Mouse (Mus musculus): Measurements from ENCODE around the gene Zfp787. TPM values are rescaled to one million over a fixed set of nuclear protein-coding genes. Genes with fewer than 3 reads are reported as not detected.

Gene Zfp787
- total and polyA plus RNA-seq, 3 experiments, result 22.7 to 28.8 TPM; not detected in 1

- H3K9ac ChIP-seq (ENCODE audit: control insufficient read depth, low read depth, low read length, poor library complexity, severe bottlenecking), result no peak overlapping the region
- no peak for TF ChIP-seq TCF12 (IDR thresholded peaks at IDR 0.05; ENCODE audit: low read depth, low read length)
- no peak for TF ChIP-seq MYC (IDR thresholded peaks at IDR 0.05; ENCODE audit: low read depth, low read length)
- TF ChIP-seq BHLHE40 (IDR thresholded peaks at IDR 0.05; ENCODE audit: borderline replicate concordance, low read depth, low read length), result no peak
- TF ChIP-seq TAL1 (IDR thresholded peaks at IDR 0.05; ENCODE audit: low read length), result no peak
- TF ChIP-seq ZC3H11A (IDR thresholded peaks at IDR 0.05; ENCODE audit: low read depth, low read length), result no peak
- no peak for TF ChIP-seq SMC3 (IDR thresholded peaks at IDR 0.05; ENCODE audit: low read depth, low read length)
- TF ChIP-seq KAT2A (conservative IDR thresholded peaks at IDR 0.05; ENCODE audit: low read depth, low read length), result no peak
- no peak for TF ChIP-seq GABPA (IDR thresholded peaks at IDR 0.05; ENCODE audit: low read depth, low read length)
- TF ChIP-seq NRF1 (IDR thresholded peaks at IDR 0.05; ENCODE audit: insufficient read depth, low read depth, low read length, poor library complexity, severe bottlenecking), result no peak
- no peak for TF ChIP-seq EP300 (IDR thresholded peaks at IDR 0.05; ENCODE audit: low read depth in 1 of 2, low read length in 2 of 2)
- no peak for TF ChIP-seq UBTF (IDR thresholded peaks at IDR 0.05; ENCODE audit: borderline replicate concordance, insufficient read depth, low read depth, low read length)
- TF ChIP-seq ZNF384 (IDR thresholded peaks at IDR 0.05; ENCODE audit: low read depth, low read length), result no peak
- no peak for TF ChIP-seq MEF2A (IDR thresholded peaks at IDR 0.05; ENCODE audit: extremely low read depth, insufficient replicate concordance, low read depth, low read length, poor library complexity, severe bottlenecking)
- no peak for TF ChIP-seq CTCF (IDR thresholded peaks at IDR 0.05 in 2 of 3, conservative IDR thresholded peaks at IDR 0.05 in 1 of 3; ENCODE audit: control insufficient read depth in 1 of 3, insufficient read depth in 1 of 3, low read depth in 2 of 3, low read length in 3 of 3, poor library complexity in 1 of 3, severe bottlenecking in 1 of 3)
- no peak for TF ChIP-seq MYB (IDR thresholded peaks at IDR 0.05; ENCODE audit: low read depth, low read length)
- no peak for TF ChIP-seq MAX (IDR thresholded peaks at IDR 0.05; ENCODE audit: low read length)
- TF ChIP-seq RAD21 (IDR thresholded peaks at IDR 0.05; ENCODE audit: low read depth, low read length), result no peak
- no peak for TF ChIP-seq SIN3A (IDR thresholded peaks at IDR 0.05; ENCODE audit: low read length)
- no peak for TF ChIP-seq USF1 (IDR thresholded peaks at IDR 0.05; ENCODE audit: low read depth, low read length)
- no peaks in the 10 kb centered on the region for H3K9me3 ChIP-seq (replicated peaks; ENCODE audit: insufficient read depth, low read length)
- peaks cover 0 to 4% of the 10 kb centered on the region in 2 experiments; a peak in 1 of 4 replicates for H3K36me3 ChIP-seq (ENCODE audit: control insufficient read depth in 1 of 2, insufficient read depth in 2 of 2, low read length in 2 of 2)
- DNase-seq (ENCODE audit: low read depth, low spot score), result no peak
- H3K4me1 ChIP-seq (ENCODE audit: control insufficient read depth in 1 of 2, insufficient read depth in 2 of 2, low read length in 2 of 2), result peaks cover 0 to 6% of the 10 kb centered on the region in 2 experiments; a peak in 3 of 4 replicates
- H3K27me3 ChIP-seq (ENCODE audit: control insufficient read depth in 1 of 2, insufficient read depth in 2 of 2, low read length in 2 of 2), result no peaks in the 10 kb centered on the region
- no peak overlapping the region for H3K27ac ChIP-seq (ENCODE audit: control insufficient read depth, low read depth, low read length)
- no peaks in the 10 kb centered on the region for H3K79me2 ChIP-seq (ENCODE audit: control insufficient read depth, insufficient read depth, low read length, poor library complexity)
- no peak overlapping the region for H3K4me3 ChIP-seq (ENCODE audit: control insufficient read depth in 1 of 2, insufficient read depth in 1 of 2, low read depth in 2 of 2, low read length in 2 of 2)
Measured at GRCm38 (mm10) chr7:6162172-6162571, 6.4 kb upstream of the Zfp787 start.

DNA sequence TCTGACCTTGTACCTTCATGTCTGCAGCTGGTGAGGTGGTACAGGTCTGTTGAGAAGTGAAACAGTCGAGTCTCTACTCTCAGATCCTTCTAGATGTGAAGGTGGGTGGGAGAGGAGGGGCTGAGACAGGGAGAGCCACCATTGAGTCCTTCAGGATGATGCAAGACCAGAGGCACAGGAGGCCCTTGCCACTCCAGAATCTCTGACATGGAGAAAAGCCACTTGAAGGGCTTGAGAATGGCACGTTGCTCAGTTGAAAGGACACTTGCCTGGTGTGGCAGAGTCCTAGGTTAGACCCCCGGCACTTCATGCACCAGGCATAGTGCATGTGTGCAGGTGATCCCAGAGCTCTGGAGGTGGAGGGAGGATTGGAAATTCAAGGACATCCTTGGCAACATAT, 5.7 kb upstream of the Zfp787 start:
- H3K9me3 ChIP-seq (replicated peaks; ENCODE audit: insufficient read depth, low read length), result no peaks in the 10 kb centered on the region
- TF ChIP-seq MEF2A (IDR thresholded peaks at IDR 0.05; ENCODE audit: extremely low read depth, insufficient replicate concordance, low read depth, low read length, poor library complexity, severe bottlenecking), result no peak
- TF ChIP-seq CTCF (IDR thresholded peaks at IDR 0.05 in 2 of 3, conservative IDR thresholded peaks at IDR 0.05 in 1 of 3; ENCODE audit: control insufficient read depth in 1 of 3, insufficient read depth in 1 of 3, low read depth in 2 of 3, low read length in 3 of 3, poor library complexity in 1 of 3, severe bottlenecking in 1 of 3), result no peak
- no peak for TF ChIP-seq UBTF (IDR thresholded peaks at IDR 0.05; ENCODE audit: borderline replicate concordance, insufficient read depth, low read depth, low read length)
- TF ChIP-seq MXI1 (IDR thresholded peaks at IDR 0.05; ENCODE audit: low read depth, low read length), result no peak

More for the DNA sequence above, 5.7 kb upstream of the Zfp787 start:
- Histone ChIP-seq H3K4me3 (ENCODE audit: control insufficient read depth in 1 of 2, insufficient read depth in 1 of 2, low read depth in 2 of 2, low read length in 2 of 2) (no peak overlapping the region), H3K27ac (ENCODE audit: control insufficient read depth, low read depth, low read length) (no peak overlapping the region), H3K79me2 (ENCODE audit: control insufficient read depth, insufficient read depth, low read length, poor library complexity) (no peaks in the 10 kb centered on the region), H3K4me1 (ENCODE audit: control insufficient read depth in 1 of 2, insufficient read depth in 2 of 2, low read length in 2 of 2) (peaks cover 0 to 9% of the 10 kb centered on the region in 2 experiments; a peak in 3 of 4 replicates), H3K9ac (ENCODE audit: control insufficient read depth, low read depth, low read length, poor library complexity, severe bottlenecking) (no peak overlapping the region), H3K36me3 (ENCODE audit: control insufficient read depth in 1 of 2, insufficient read depth in 2 of 2, low read length in 2 of 2) (peaks cover 0 to 5% of the 10 kb centered on the region in 2 experiments; a peak in 1 of 4 replicates), H3K27me3 (ENCODE audit: control insufficient read depth in 1 of 2, insufficient read depth in 2 of 2, low read length in 2 of 2) (no peaks in the 10 kb centered on the region)
- no peak for DNase-seq (ENCODE audit: low read depth, low spot score)

All from MEL (cell line).